Mouse (Mus musculus): ENCODE measurements around the gene Catip.

GRCm38 (mm10) chr1:74379058-74379504 is 17.2 kb downstream of the Catip start:
- TF ChIP-seq CTCF (conservative IDR thresholded peaks at IDR 0.05; ENCODE audit: low read length) (no peak), POU5F1 (IDR thresholded peaks at IDR 0.05; ENCODE audit: borderline replicate concordance, low read length) (no peak), NANOG (IDR thresholded peaks at IDR 0.05; ENCODE audit: borderline replicate concordance, low read length) (no peak)

All from E14TG2a.4 (cell line).